Mouse (Mus musculus) forebrain, embryonic 13.5 days (tissue): ENCODE data around the gene Mapk9. TPM values are rescaled to one million over a fixed set of nuclear protein-coding genes. Genes with fewer than 3 reads are reported as not detected.

Experiments
- ATAC-seq: fragments of 200-750 bp; cut with Nextera tagmentation; 2 replicates; pipeline ENCODE4 v1.8.0; 2017
- H3K27ac ChIP-seq: fragments of 300-500 bp; sonication (generic); 2 replicates; pipeline ENCODE4 v1.5.1; 2015; ENCODE audit warnings: inconsistent platforms, mild to moderate bottlenecking, moderate library complexity
- H3K27me3 ChIP-seq: fragments of 300-500 bp; sonication (generic); 2 replicates; pipeline ENCODE4 v1.6.1; 2015; ENCODE audit warnings: mild to moderate bottlenecking, inconsistent platforms
- H3K36me3 ChIP-seq: fragments of 300-500 bp; sonication (generic); 2 replicates; pipeline ENCODE4 v1.6.1; 2015; ENCODE audit warnings: mild to moderate bottlenecking, inconsistent platforms; ENCODE audit not compliant: poor library complexity, severe bottlenecking
- H3K4me1 ChIP-seq: fragments of 300-500 bp; sonication (generic); 2 replicates; pipeline ENCODE4 v1.6.1; 2015; ENCODE audit warnings: inconsistent platforms
- H3K4me2 ChIP-seq: fragments of 300-500 bp; sonication (generic); 2 replicates; pipeline ENCODE4 v1.6.1; 2015; ENCODE audit warnings: inconsistent platforms, mild to moderate bottlenecking, moderate library complexity
- H3K4me3 ChIP-seq: fragments of 300-500 bp; sonication (generic); 2 replicates; pipeline ENCODE4 v1.5.1; 2015; ENCODE audit warnings: mild to moderate bottlenecking, inconsistent platforms
- H3K9ac ChIP-seq: fragments of 300-500 bp; sonication (generic); 2 replicates; pipeline ENCODE4 v1.6.1; 2015; ENCODE audit warnings: mild to moderate bottlenecking, inconsistent platforms
- H3K9me3 ChIP-seq: fragments of 300-500 bp; sonication (generic); replicated peaks from 2 replicates; pipeline ENCODE4 v1.6.1; 2016; ENCODE audit warnings: inconsistent platforms
- WGBS: fragments of 180-500 bp; shearing (Covaris S2); methylation state at CpG from one replicate; pipeline ENCODE4 v1.1.7; 2015; 5-methylcytosine and 5-hydroxymethylcytosine counted together
- polyA plus RNA-seq: library from polyadenylated mRNA; unstranded; fragments of >200 nt; fragmentation: Nextera tagmentation; extraction: Ambion mirVana; gene quantifications from 2 replicates; pipeline ENCODE4 v1.2.1, GENCODE M21; 2015

Gene Mapk9
- polyA plus RNA-seq, 1 experiment from 2014 or later: 33.2 TPM

DNA sequence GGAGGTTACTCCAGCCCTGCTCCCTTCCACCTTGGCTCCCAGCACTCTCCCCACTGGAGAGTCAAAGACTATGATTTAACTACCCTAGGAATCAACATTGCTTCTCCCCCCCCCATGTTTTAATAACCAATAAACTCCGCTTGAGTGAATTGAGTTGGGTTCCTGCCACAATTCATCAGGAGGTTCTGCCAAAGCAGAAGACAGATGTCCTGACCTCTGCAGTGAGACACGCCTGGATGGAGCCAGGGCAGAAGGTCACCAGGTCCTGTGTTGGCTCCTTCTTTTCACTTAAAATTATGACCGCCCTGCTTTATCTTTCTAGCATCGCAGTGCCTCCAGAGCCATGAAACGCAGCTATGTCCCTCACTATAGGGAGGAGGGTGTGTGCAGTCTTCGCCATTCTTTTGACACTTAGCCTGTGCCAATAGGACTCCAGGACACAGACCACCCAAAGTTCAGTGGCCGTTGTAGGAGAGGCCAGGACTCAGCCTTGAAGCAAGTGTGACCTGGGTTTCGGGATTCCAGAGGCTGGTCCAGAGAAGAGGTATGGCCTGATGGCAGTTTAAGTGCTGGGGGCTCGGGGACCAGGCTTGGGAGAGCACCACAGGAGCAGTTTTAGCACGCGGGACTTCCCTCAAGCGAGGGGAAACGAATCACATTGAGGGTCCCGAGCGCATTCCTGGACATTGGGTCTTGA, 54.6 kb downstream of the Mapk9 start:
- Histone ChIP-seq H3K9ac (peak overlapping the region; percentile 48; the same call in 1 of the 2 replicates), H3K4me3 (peak overlapping the region; percentile 68), H3K4me2 (peak overlapping the region; percentile 99), H3K36me3 (no peaks in the 10 kb centered on the region), H3K27me3 (peaks cover 39% of the 10 kb centered on the region), H3K9me3 (no peaks in the 10 kb centered on the region), H3K4me1 (peaks cover 10% of the 10 kb centered on the region), H3K27ac (no peak overlapping the region)
- ATAC-seq: peak; percentile 33
- WGBS: 33% methylated on average over 15 of the region's 15 CpGs

DNA sequence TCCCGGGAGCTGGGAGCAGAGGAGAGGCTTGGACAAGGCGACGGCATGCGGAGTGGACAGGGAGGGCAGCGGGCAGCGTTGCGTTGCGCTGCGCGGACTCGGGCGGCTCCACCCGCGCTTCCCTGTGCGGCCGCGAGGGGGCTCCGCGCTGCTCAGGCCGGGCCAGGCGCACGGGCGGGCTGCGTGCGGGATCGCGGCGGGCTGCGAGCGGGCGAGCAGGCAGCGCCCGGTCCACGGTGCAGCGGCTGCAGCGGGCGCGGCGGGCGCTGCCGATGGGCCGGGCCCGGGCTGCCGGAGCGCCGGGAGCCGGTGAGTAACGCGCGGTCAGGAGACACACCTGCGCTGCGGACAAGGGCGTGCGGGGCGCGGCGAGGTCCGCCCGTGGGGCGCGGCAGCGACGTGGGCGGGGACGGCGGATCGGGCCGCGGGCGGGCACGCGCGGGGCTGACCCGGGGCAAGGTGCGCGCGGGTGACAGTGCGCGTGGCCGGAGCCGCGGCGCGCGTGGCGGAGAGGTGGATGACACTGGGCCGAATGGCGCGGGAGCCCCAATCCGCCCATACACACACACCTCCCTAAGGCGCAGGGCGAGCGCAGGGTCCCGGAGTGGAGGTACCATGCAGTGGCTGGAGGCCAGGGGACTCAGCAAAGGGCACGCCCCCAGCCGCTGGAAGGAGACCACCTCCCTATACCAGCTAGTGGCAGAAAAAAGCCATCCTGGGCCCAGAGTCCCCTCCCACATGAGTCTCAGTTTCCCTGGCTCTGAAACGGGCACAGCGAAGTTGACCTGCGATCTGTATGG, 55.3 kb downstream of the Mapk9 start, which contains the start of gene Rasgef1c:
Gene Rasgef1c (plus strand): TSS at position 177 of the 800 bp plus-strand sequence.
- H3K9me3 ChIP-seq: no peaks in the 10 kb centered on the region
- WGBS: 3% methylated on average over 61 of the region's 99 CpGs
- ATAC-seq: peak; percentile 94
- peak within 1 kb of the TSS; percentile 99 for H3K4me2 ChIP-seq
- peak within 1 kb of the TSS; percentile 76 for H3K9ac ChIP-seq
- peaks cover 39% of the 10 kb centered on the region for H3K27me3 ChIP-seq
- peaks cover 10% of the 10 kb centered on the region for H3K4me1 ChIP-seq
- no peaks in the 10 kb centered on the region for H3K36me3 ChIP-seq
- no peak within 1 kb of the TSS for H3K27ac ChIP-seq
- peak within 1 kb of the TSS; percentile 68 for H3K4me3 ChIP-seq

GRCm38 (mm10) chr11:49903333-49903732, 56.8 kb downstream of the Mapk9 start:
- Histone ChIP-seq H3K4me2 (no peak overlapping the region), H3K4me3 (no peak overlapping the region), H3K9ac (no peak overlapping the region), H3K27ac (no peak overlapping the region), H3K36me3 (no peaks in the 10 kb centered on the region), H3K9me3 (no peaks in the 10 kb centered on the region), H3K27me3 (peaks cover 39% of the 10 kb centered on the region), H3K4me1 (peaks cover 10% of the 10 kb centered on the region)
- ATAC-seq: no peak
- 15% methylated on average over 7 of the region's 7 CpGs for WGBS

DNA sequence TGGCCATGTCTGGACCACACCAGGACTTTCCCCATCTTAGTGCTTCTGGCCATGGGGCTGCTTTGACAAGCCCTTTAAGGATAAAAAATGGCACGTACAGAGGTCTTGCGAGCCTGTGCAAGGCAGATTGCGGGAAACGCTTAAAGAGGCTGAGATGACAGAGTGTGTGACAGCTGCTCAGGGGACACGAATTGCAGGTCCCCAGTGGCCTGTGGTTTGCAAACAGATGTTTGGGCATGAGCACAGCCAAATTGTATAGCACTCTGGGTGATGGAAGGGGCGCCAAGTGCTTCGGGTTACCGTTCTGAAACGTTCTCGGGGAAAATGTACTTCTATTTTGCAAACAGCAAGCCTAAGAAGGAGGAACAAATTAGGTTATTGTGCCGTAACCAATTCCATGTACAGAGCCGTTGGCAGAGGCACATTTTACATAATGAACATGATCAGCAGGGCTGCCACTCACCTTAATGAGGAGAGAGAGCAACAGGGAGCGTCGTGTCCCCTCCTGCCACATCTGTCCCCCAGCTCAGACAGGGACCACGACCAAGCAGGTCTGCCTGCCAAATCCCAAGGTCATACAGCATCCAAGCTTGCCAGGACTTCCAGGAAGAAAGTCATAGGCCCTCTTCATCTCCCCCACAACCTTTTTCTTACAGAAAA, 72.1 kb downstream of the Mapk9 start:
- Histone ChIP-seq H3K27me3 (no peaks in the 10 kb centered on the region), H3K4me2 (no peak overlapping the region), H3K27ac (no peak overlapping the region), H3K4me3 (no peak overlapping the region), H3K4me1 (peaks cover 10% of the 10 kb centered on the region), H3K9me3 (no peaks in the 10 kb centered on the region), H3K36me3 (no peaks in the 10 kb centered on the region), H3K9ac (no peak overlapping the region)
- 41% methylated on average over 15 of the region's 15 CpGs for WGBS
- no peak; the same call in 1 of the 2 replicates for ATAC-seq

DNA sequence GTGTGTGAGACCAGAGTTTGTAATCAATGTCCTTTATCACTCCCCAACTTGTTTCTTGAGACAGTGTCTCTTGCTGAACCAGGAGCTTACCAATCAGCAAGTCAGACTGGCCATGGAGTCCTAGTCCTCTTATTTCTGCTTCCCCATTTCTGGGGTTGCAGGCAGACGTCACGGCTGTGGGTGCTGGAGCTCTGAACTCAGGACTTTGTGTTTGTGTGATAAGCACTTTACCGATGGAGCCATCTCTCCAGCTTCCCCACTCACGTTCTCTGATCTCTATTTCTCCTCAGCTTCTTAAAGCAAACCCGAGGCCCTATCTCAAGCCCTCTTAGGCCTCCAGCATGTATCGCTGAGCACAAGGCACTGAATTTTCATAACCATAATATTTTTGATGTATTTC, 72.8 kb downstream of the Mapk9 start:
- Histone ChIP-seq H3K4me2 (no peak overlapping the region), H3K9ac (no peak overlapping the region), H3K36me3 (no peaks in the 10 kb centered on the region), H3K27me3 (no peaks in the 10 kb centered on the region), H3K27ac (no peak overlapping the region), H3K9me3 (no peaks in the 10 kb centered on the region), H3K4me1 (peaks cover 10% of the 10 kb centered on the region), H3K4me3 (no peak overlapping the region)
- no peak for ATAC-seq
- WGBS: 93% methylated on average over 6 of the region's 6 CpGs

- H3K27me3 ChIP-seq: no peaks in the 10 kb centered on the region
- H3K4me3 ChIP-seq: no peak overlapping the region
- 89% methylated on average over 9 of the region's 9 CpGs for WGBS
- no peaks in the 10 kb centered on the region for H3K36me3 ChIP-seq
- no peaks in the 10 kb centered on the region for H3K9me3 ChIP-seq
- no peak overlapping the region for H3K4me2 ChIP-seq
- H3K9ac ChIP-seq: no peak overlapping the region
- no peak for ATAC-seq
- H3K4me1 ChIP-seq: peaks cover 25% of the 10 kb centered on the region
- H3K27ac ChIP-seq: no peak overlapping the region
These were observed 77.0 kb downstream of the Mapk9 start for GRCm38 (mm10) chr11:49923539-49923938.

GRCm38 (mm10) chr11:49926183-49926582, 79.6 kb downstream of the Mapk9 start:
- no peak for ATAC-seq
- Histone ChIP-seq H3K4me1 (peaks cover 23% of the 10 kb centered on the region), H3K4me3 (no peak overlapping the region), H3K27me3 (no peaks in the 10 kb centered on the region), H3K27ac (peak overlapping the region; percentile 76), H3K36me3 (no peaks in the 10 kb centered on the region), H3K9ac (no peak overlapping the region), H3K9me3 (no peaks in the 10 kb centered on the region), H3K4me2 (no peak overlapping the region)
- 82% methylated on average over 7 of the region's 7 CpGs for WGBS

DNA sequence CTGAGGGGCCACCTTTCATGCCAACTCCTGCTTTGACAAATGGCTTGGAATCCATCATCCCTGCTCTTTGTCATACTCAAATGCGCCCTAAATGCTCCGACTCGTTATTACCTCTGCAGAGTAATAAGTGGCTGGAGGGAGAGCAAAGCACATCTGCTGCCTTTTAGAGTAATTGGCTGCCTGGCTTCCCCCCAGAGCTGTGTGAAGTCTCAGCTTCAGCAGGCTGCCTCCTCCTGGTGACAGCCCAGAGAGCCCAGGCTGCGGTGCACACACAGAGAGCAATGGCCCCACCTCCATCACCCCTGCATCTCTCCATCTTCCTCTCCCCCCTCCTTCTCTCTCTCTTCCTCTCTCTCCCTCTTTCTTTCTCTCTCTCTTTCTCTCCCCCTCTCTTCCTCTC, 80.6 kb downstream of the Mapk9 start:
- Histone ChIP-seq H3K4me2 (peak overlapping the region; percentile 18; the same call in 1 of the 2 replicates), H3K4me3 (no peak overlapping the region), H3K9me3 (no peaks in the 10 kb centered on the region), H3K36me3 (no peaks in the 10 kb centered on the region), H3K27ac (peak overlapping the region; percentile 76), H3K27me3 (no peaks in the 10 kb centered on the region), H3K9ac (peak overlapping the region; percentile 34; the same call in 1 of the 2 replicates), H3K4me1 (peaks cover 33% of the 10 kb centered on the region)
- WGBS: 27% methylated on average over 4 of the region's 4 CpGs
- peak; percentile 84 for ATAC-seq

DNA sequence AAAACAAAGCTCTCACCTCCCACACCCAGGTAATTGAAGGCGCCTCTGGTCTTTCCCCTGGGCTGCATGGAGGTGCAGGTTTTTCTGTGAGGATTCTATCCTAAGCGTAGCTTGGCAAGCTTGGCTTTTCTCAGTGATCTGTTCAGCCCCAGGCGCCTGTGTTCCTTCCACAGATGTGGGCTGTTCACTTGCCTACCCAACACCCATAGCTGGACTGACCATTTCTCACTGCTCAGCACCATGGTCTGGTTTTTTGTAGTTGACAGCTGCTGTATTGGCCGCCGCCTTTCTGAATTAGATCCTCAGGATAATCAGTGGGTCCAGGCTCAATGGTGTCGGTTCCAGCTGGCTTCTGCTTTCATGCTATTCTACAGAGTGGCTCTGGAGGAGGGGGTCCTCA, 81.1 kb downstream of the Mapk9 start:
- H3K4me3 ChIP-seq: no peak overlapping the region
- H3K27ac ChIP-seq: peak overlapping the region; percentile 76
- H3K4me1 ChIP-seq: peaks cover 35% of the 10 kb centered on the region
- no peaks in the 10 kb centered on the region for H3K9me3 ChIP-seq
- H3K27me3 ChIP-seq: no peaks in the 10 kb centered on the region
- peak; percentile 46; the same call in 1 of the 2 replicates for ATAC-seq
- H3K9ac ChIP-seq: peak overlapping the region; percentile 34; the same call in 1 of the 2 replicates
- WGBS: 67% methylated on average over 6 of the region's 6 CpGs
- no peak overlapping the region; the same call in 1 of the 2 replicates for H3K4me2 ChIP-seq
- H3K36me3 ChIP-seq: no peaks in the 10 kb centered on the region

GRCm38 (mm10) chr11:49931037-49931625, 84.6 kb downstream of the Mapk9 start:
- ATAC-seq: 0 out of 2 replicates have a peak, but pooled peaks have one; percentile 16

DNA sequence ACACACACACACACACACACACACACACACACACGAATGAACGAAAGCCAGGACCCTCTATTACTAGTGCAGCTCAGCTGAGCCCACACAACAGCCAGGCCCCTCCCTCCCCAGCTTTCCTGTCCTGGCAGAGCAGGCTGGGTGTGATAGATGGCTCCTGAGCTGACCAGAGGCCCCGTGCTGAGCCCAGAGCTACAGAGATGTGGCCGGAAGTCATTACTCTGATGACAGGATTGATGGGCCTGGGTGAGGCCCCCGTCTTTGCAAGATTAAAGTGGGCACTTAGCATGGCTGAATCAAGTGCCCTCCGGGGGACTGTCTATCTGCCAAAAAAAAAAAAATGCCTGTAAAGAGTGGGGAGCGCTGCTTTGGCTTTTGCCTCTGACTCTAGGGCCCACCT, 85.3 kb downstream of the Mapk9 start:
- H3K4me2 ChIP-seq: no peak overlapping the region
- no peaks in the 10 kb centered on the region for H3K36me3 ChIP-seq
- ATAC-seq: peak; percentile 46
- H3K27ac ChIP-seq: peak overlapping the region; percentile 57; the same call in 1 of the 2 replicates
- no peak overlapping the region for H3K4me3 ChIP-seq
- WGBS: 45% methylated on average over 7 of the region's 7 CpGs
- H3K9ac ChIP-seq: no peak overlapping the region
- H3K9me3 ChIP-seq: no peaks in the 10 kb centered on the region
- H3K4me1 ChIP-seq: peaks cover 27% of the 10 kb centered on the region
- H3K27me3 ChIP-seq: no peaks in the 10 kb centered on the region

More at GRCm38 (mm10) chr11:49931037-49931625, 84.6 kb downstream of the Mapk9 start:
- Histone ChIP-seq H3K36me3 (no peaks in the 10 kb centered on the region), H3K4me2 (no peak overlapping the region), H3K27ac (peak overlapping the region; percentile 57), H3K9me3 (no peaks in the 10 kb centered on the region), H3K9ac (no peak overlapping the region), H3K27me3 (no peaks in the 10 kb centered on the region), H3K4me3 (no peak overlapping the region), H3K4me1 (peaks cover 34% of the 10 kb centered on the region)
- WGBS: 29% methylated on average over 5 of the region's 5 CpGs
